Mouse (Mus musculus): ENCODE data around the gene Arsj. TPM values are rescaled to one million over a fixed set of nuclear protein-coding genes. Genes with fewer than 3 reads are reported as not detected.

Gene Arsj
- not detected in 2 replicates for polyA plus RNA-seq (2012; ENCODE audit: insufficient read depth, low replicate concordance)

- Histone ChIP-seq H3K4me3 (replicated peaks) (peak within 1 kb of the TSS; percentile 56), H3K9me3 (peaks cover 15% of the 10 kb centered on the region), H3K4me1 (no peaks in the 10 kb centered on the region), H3K36me3 (replicated peaks; ENCODE audit: low read length) (no peaks in the 10 kb centered on the region), H3K27me3 (replicated peaks) (peaks cover 8% of the 10 kb centered on the region)
- TF ChIP-seq FLI1 (IDR thresholded peaks at IDR 0.05; ENCODE audit: low read length) (no peak), GATA1 (IDR thresholded peaks at IDR 0.05; ENCODE audit: borderline replicate concordance, low read length) (no peak)
Observed at GRCm38 (mm10) chr3:126363568-126364505, at the start of gene Arsj. Arsj (plus strand) TSS chr3:126363684.

- H3K36me3 ChIP-seq (replicated peaks; ENCODE audit: low read length) = no peaks in the 10 kb centered on the region
- H3K27me3 ChIP-seq (replicated peaks) = no peaks in the 10 kb centered on the region
- TF ChIP-seq FLI1 (IDR thresholded peaks at IDR 0.05; ENCODE audit: low read length) = no peak
- TF ChIP-seq GATA1 (IDR thresholded peaks at IDR 0.05; ENCODE audit: borderline replicate concordance, low read length) = no peak
- H3K9me3 ChIP-seq = 0 out of 2 replicates have a peak, but pooled peaks cover 3% of the 10 kb centered on the region
- no peak overlapping the region for H3K4me3 ChIP-seq (replicated peaks)
- H3K4me1 ChIP-seq = no peaks in the 10 kb centered on the region
Observed at GRCm38 (mm10) chr3:126324872-126325498, 38.5 kb upstream of the Arsj start.

GRCm38 (mm10) chr3:126325891-126326627 is 37.4 kb upstream of the Arsj start:
- Histone ChIP-seq H3K4me1 (no peaks in the 10 kb centered on the region), H3K27me3 (replicated peaks) (no peaks in the 10 kb centered on the region), H3K9me3 (no peaks in the 10 kb centered on the region), H3K36me3 (replicated peaks; ENCODE audit: low read length) (no peaks in the 10 kb centered on the region), H3K4me3 (replicated peaks) (no peak overlapping the region)
- no peak for TF ChIP-seq FLI1 (IDR thresholded peaks at IDR 0.05; ENCODE audit: low read length)
- TF ChIP-seq GATA1 (IDR thresholded peaks at IDR 0.05; ENCODE audit: borderline replicate concordance, low read length) = no peak

GRCm38 (mm10) chr3:126326628-126327325 is 36.7 kb upstream of the Arsj start:
- no peaks in the 10 kb centered on the region for H3K36me3 ChIP-seq (replicated peaks; ENCODE audit: low read length)
- H3K27me3 ChIP-seq (replicated peaks) = no peaks in the 10 kb centered on the region
- no peaks in the 10 kb centered on the region for H3K9me3 ChIP-seq
- no peaks in the 10 kb centered on the region for H3K4me1 ChIP-seq
- H3K4me3 ChIP-seq (replicated peaks) = no peak overlapping the region
- TF ChIP-seq FLI1 (IDR thresholded peaks at IDR 0.05; ENCODE audit: low read length) = no peak
- no peak for TF ChIP-seq GATA1 (IDR thresholded peaks at IDR 0.05; ENCODE audit: borderline replicate concordance, low read length)

- Histone ChIP-seq H3K27me3 (replicated peaks) (no peaks in the 10 kb centered on the region), H3K4me3 (replicated peaks) (no peak overlapping the region)
- TF ChIP-seq FLI1 (IDR thresholded peaks at IDR 0.05; ENCODE audit: low read length) (no peak), GATA1 (IDR thresholded peaks at IDR 0.05; ENCODE audit: borderline replicate concordance, low read length) (no peak)
Observed at GRCm38 (mm10) chr3:126335329-126335728, 28.2 kb upstream of the Arsj start.

GRCm38 (mm10) chr3:126344745-126345144 is 18.7 kb upstream of the Arsj start:
- Histone ChIP-seq H3K9me3 (no peaks in the 10 kb centered on the region), H3K36me3 (replicated peaks; ENCODE audit: low read length) (no peaks in the 10 kb centered on the region), H3K27me3 (replicated peaks) (no peaks in the 10 kb centered on the region), H3K4me1 (no peaks in the 10 kb centered on the region), H3K4me3 (replicated peaks) (no peak overlapping the region)
- TF ChIP-seq FLI1 (IDR thresholded peaks at IDR 0.05; ENCODE audit: low read length) = no peak

More at GRCm38 (mm10) chr3:126335329-126335728, 28.2 kb upstream of the Arsj start:
- Histone ChIP-seq H3K4me1 (no peaks in the 10 kb centered on the region), H3K36me3 (replicated peaks; ENCODE audit: low read length) (no peaks in the 10 kb centered on the region), H3K9me3 (no peaks in the 10 kb centered on the region)

- TF ChIP-seq GATA1 (IDR thresholded peaks at IDR 0.05; ENCODE audit: borderline replicate concordance, low read length) = no peak
- no peak for TF ChIP-seq FLI1 (IDR thresholded peaks at IDR 0.05; ENCODE audit: low read length)
- H3K36me3 ChIP-seq (replicated peaks; ENCODE audit: low read length) = no peaks in the 10 kb centered on the region
- peaks cover 8% of the 10 kb centered on the region for H3K27me3 ChIP-seq (replicated peaks)
- H3K9me3 ChIP-seq = peaks cover 22% of the 10 kb centered on the region
- H3K4me1 ChIP-seq = no peaks in the 10 kb centered on the region
- H3K4me3 ChIP-seq (replicated peaks) = no peak overlapping the region
Observed at GRCm38 (mm10) chr3:126359760-126360159, 3.7 kb upstream of the Arsj start.

- Histone ChIP-seq H3K36me3 (replicated peaks; ENCODE audit: low read length) (no peaks in the 10 kb centered on the region), H3K4me3 (replicated peaks) (no peak overlapping the region), H3K9me3 (peaks cover 23% of the 10 kb centered on the region), H3K27me3 (replicated peaks) (peaks cover 8% of the 10 kb centered on the region), H3K4me1 (no peaks in the 10 kb centered on the region)
- TF ChIP-seq GATA1 (IDR thresholded peaks at IDR 0.05; ENCODE audit: borderline replicate concordance, low read length) = no peak
Observed at GRCm38 (mm10) chr3:126362392-126362791, 1.1 kb upstream of the Arsj start.

GRCm38 (mm10) chr3:126362931-126363525 is 456 bp upstream of the Arsj start:
- TF ChIP-seq FLI1 (IDR thresholded peaks at IDR 0.05; ENCODE audit: low read length) = no peak
- TF ChIP-seq GATA1 (IDR thresholded peaks at IDR 0.05; ENCODE audit: borderline replicate concordance, low read length) = no peak
- H3K9me3 ChIP-seq = peaks cover 21% of the 10 kb centered on the region
- no peaks in the 10 kb centered on the region for H3K36me3 ChIP-seq (replicated peaks; ENCODE audit: low read length)
- H3K27me3 ChIP-seq (replicated peaks) = peaks cover 8% of the 10 kb centered on the region
- no peaks in the 10 kb centered on the region for H3K4me1 ChIP-seq
- no peak overlapping the region for H3K4me3 ChIP-seq (replicated peaks)

Data from megakaryocyte, embryonic 14.5 days (primary cell).